Mouse (Mus musculus) urinary bladder, postnatal 10 days (tissue): Measurements from ENCODE around the gene B4gat1.

Experiments used
- DNase-seq: peaks from one replicate; pipeline ENCODE4 v3.0.0; 2022; ENCODE audit warnings: low spot score

B4gat1 gene

DNA sequence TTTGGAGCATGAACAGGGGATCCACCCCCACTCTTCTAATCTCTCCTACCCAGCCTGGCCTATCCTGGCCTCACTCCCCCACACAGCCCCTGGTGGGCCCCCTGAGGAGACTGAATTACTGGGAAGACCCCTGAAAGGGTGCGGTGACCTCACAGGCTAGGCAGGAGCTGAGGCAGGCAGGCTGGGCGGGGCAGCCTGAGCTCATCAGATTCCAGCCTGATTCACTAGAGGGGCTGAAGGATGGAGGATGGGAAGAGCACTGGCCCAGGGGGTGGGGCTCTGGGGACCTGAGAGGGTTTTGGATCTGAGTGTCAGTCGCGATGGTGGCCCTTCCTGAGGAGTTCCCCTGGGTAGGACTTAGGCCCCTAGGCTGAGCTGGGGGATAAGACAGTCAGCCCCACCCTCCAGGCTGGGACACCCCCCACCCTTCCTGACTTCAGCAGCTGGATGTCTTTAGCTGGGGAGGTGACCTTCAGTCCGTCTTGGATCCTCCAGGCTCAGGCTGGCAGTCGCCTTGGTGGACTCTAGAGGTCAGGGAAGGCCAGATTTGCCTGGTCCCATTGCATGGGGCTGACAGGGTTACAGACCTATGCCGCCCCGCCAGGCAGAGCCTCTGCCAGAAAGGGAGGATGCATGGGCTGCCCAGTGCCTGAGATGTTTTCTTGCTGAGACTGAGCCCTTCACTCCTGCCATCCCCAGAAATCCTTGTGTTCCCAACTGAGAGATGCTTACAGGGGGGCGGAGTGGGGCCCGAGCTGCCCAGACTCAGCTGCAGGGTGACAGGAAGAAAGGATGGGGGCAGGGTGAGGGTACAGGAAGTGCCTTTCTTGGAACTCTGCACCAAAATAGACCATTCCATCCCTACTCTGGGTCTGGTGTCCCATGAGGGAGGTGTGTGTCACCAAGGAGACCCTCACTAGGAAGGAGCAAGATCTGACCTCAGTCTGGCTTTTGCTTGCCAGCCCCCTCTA is 20.5 kb downstream of the B4gat1 start:
- DNase-seq, result no peak

DNA sequence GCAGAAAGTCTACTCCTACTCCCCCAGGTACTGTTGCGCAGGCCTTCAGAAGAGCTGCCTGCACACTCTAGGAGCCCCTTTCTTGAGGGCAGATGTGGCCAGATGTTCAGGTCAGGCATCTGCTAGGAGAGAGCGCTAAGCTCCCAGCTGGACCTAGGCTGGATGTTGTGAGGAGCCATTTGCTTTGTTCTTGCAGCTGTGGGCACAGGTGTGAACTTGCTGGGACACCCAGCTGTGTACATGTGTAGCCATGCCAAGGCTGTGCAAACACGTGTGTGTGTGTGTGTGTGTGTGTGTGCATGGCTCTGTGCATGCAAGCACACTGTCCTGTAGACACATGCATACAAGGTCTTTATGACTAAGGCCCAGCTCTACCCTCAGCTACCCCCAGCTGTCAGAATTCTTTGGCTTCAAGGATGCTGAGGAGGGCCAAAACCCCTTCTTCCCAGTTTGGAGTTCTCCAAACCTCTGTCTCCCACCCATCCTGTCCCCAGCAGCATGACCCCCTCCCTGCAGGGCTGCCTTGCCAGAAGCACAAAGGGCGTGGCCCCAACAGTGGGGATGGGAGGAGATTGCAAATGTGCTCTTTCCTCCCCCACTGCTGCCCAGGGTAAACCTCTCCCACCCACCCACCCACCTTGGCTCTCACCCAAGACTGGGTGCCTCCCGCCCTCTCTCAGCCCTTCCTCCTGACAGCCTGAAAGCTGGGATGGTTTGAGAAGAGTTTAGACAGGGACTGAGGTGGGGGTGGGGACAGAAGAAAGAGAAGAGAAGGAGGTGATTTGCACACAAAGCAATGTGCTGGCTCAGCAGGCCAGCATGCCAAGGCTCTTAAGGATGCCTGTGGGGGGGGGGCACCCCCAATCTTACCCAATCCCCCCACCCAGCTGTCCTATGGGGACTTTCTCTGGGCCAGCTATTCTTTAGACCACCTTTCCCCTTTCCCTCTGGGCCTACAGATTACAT is 22.0 kb downstream of the B4gat1 start:
- DNase-seq, result no peak

- DNase-seq, result no peak
Observed at GRCm38 (mm10) chr19:5062041-5062440, 23.4 kb downstream of the B4gat1 start.

- no peak for DNase-seq
Observed at GRCm38 (mm10) chr19:5062446-5062845, 23.8 kb downstream of the B4gat1 start.

DNA sequence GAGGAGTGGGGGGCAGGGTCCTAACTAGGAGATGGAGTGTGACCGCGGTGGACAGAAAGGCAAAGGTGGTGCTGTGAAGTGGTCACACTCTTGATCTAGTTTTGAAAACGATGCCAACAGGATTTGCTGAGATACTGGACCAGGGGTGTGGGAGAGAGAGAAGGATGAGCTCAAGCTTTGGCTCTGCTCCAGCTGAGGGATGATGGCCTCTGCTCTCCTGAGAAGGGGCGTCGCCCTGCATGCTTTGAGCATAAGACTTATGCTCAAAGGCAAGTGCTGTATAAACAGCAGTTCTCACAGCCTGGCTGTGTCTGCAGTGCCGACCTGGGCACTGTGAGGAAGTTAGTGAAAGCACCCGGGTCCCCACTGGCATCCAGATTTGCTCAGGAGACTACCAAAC is 26.5 kb downstream of the B4gat1 start:
- DNase-seq, result no peak

- no peak for DNase-seq
Observed at GRCm38 (mm10) chr19:5067040-5067799, 28.6 kb downstream of the B4gat1 start.

DNA sequence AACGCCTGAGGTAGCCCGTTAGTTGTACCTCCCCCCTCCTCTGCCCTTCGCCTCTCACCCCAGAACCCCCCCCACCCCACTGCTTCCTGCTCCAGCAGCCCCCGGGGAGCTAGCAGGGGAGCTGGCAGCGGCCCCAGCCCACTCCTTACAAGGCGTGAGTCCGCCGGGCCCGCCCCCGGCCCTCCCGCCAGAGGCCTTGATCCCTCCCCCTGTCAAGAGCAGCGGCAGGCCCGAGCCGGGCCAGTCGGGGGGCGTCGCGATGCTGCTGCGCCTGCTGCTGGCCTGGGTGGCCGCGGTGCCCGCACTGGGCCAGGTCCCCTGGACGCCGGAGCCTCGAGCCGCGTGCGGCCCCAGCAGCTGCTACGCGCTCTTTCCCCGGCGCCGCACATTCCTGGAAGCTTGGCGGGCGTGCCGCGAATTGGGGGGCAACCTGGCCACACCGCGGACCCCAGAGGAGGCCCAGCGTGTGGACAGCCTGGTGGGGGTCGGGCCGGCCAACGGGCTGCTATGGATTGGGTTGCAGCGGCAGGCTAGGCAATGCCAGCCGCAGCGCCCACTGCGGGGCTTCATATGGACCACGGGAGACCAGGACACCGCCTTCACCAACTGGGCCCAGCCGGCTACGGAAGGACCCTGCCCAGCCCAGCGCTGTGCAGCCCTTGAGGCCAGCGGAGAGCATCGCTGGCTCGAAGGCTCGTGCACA is 29.4 kb downstream of the B4gat1 start, which contains the start of gene Cd248:
Cd248 (plus strand) TSS at position 212 of the 703 bp plus-strand sequence.
- no peak for DNase-seq

GRCm38 (mm10) chr19:5068570-5069234 is 30.1 kb downstream of the B4gat1 start:
- no peak for DNase-seq

GRCm38 (mm10) chr19:5069486-5069885 is 30.9 kb downstream of the B4gat1 start:
- no peak for DNase-seq

DNA sequence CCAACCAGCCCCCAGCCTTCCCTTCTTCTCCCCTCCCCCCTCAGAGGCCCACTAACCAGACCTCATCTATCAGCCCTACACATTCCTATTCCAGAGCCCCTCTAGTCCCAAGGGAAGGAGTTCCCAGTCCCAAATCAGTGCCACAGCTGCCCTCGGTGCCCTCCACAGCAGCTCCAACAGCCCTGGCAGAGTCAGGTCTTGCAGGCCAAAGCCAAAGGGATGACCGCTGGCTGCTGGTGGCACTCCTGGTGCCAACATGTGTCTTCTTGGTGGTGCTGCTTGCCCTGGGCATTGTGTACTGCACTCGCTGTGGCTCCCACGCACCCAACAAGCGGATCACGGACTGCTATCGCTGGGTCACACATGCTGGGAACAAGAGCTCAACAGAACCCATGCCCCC is 31.4 kb downstream of the B4gat1 start:
- no peak for DNase-seq

- DNase-seq, result no peak
Observed at GRCm38 (mm10) chr19:5071077-5071476, 32.5 kb downstream of the B4gat1 start.

DNA sequence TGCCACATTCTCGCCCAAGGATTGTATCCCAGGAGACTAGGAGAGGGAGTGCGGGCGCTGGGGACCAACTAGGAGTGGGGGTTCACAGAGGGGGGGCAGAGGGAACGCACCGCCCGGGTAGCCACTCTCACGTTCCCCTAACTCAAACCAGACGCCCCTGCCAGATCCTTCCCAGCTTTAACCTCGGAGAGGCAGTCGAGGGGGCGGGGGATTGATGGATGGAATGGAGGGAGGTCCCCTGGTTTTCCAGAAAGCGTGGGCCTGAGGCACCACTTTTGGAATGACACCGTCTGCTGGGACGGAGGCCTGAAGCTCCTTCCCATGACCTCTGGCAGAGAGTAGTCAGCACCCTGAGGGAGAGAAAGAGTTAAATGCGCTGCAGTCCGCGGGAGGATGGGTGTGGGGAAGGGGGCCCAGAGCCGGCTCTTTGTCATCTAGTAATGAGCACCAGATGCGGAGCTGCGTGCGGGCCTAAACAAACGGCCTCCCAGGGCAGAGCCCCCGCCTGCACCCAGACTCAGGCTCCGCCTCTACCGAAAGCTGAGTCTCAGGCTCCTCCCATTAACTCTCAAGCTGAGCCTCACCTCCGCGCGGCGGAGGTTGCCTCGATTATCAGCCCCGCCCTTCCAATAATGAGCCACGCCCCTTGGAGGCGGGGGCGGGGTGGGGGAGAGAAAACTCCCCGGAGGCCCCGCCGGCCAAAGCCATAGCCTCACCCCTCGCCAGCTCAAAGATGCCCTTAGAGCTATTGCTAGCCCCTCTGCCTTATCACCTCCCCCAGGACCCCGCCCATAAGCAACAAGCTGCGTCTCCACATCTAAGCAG is 33.1 kb downstream of the B4gat1 start:
- DNase-seq, result no peak

DNA sequence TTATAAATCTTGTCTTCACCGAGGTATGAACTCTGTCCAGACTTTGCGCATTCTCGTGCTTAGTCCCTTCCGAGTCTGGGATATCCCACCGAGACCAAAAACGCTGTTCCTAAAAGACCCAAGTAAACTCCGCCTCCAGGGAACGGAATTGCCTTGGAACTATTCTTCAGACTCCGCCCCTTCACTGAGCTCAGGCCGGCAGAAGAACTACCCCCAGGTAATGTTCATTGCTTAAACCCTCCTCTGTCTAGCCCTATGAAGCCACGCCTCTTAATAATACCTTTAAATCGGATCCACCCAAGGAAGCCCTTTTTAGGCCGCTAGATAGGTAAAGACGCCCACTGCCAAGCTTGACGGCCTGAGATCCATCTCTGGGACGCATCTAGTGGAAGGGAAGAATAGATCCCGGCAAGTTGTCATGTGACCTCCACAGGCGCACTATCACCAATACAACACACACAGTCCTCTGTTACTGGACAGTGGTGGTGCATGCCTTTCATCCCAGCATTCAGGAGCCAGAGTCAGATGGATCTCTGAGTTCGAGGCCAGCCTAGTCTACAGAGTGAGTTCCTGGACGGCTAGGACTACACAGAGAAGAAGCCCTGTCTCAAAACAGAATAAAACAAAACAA is 33.9 kb downstream of the B4gat1 start:
- no peak for DNase-seq

DNA sequence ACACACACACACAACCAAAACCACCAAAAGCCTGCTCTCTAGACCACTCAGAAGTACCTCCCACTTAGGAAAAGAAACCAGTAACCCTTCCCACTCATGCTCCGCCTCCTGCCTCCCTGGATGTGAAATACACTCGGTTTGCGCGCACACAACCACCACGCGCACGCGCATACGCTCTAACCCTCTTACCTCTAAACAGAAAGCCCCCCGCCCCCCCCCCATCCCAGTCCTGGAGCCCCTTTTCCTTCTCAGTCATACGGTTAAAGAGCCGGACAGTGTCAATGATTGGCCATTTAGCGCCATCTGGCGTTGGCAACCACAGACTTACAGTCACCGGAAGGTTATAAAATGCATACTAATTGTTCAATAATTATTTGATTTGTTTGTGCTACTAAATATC is 34.4 kb downstream of the B4gat1 start:
- DNase-seq, result no peak

DNA sequence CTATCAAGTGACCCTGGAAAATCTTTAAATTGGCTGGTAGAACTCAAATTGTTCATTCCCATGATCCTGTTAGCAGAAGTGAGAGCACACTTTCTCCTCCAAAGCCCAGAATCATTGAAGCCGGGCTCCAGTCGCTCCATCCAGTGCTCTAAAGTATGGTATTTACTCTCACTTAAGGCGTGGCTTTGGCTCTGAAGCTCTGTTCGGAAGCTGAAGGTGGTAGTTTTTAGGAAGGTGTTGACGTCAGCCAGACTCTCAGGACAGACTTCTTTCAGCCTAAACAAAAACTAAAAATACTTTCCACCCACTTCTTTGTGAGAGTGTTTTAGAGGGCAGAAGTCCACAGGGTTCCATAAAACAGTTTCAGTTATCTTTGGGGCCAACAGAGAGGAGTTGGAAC is 34.9 kb downstream of the B4gat1 start:
- DNase-seq, result no peak

DNA sequence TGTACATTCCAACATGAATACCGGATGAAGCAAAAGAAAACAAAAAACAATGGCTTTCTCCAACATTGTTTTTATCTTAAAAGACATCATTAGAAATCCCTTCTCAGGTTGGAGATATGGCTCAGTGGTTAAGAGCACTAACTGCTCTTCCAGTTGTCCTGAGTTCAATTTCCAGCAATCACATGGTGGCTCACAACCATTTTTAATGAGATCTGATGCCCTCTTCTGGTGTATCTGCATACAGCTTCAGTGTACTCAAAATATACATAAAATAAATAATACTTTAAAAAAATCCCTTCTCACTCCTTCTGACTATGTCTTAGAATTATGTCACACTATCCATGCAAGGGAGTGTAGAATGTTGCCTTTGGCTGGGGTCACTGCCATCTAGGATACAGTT is 40.7 kb downstream of the B4gat1 start:
- no peak for DNase-seq

- DNase-seq, result no peak
Observed at GRCm38 (mm10) chr19:5082005-5082404, 43.4 kb downstream of the B4gat1 start.

- DNase-seq, result no peak
Observed at GRCm38 (mm10) chr19:5082596-5082995, 44.0 kb downstream of the B4gat1 start.
